Mouse (Mus musculus): Measurements from ENCODE around the gene Wbp2nl.

GRCm38 (mm10) chr15:82268185-82268584 lies 30.6 kb upstream of the Wbp2nl start:
- TF ChIP-seq CTCF (conservative IDR thresholded peaks at IDR 0.05; ENCODE audit: low read length) (no peak), NANOG (IDR thresholded peaks at IDR 0.05; ENCODE audit: borderline replicate concordance, low read length) (no peak)

Data from E14TG2a.4 (cell line).